Mouse (Mus musculus): Measurements from ENCODE around the gene Slc22a12.

The Slc22a12 gene

GRCm38 (mm10) chr19:6491538-6491937 is 51.3 kb downstream of the Slc22a12 start:
- no peak for DNase-seq

DNA sequence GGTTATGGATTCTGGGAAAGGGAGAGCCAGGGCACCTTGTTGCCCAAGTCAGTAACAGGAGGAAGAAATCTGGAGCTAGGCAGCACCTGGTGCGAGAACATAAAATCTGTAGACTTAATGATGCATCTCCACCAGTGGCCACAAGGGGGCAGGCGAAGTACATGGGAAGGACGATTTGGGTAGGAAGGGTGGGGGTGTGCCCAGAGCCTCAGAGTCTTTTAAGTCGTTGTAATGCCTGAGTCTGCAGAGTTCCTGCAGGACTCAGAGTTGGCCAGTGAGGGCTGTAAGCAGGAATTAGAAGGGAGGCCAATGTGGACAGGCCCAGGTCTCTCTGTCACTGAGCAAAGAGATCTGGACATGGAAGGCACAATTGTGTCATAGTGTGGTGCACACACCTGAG is 53.8 kb downstream of the Slc22a12 start:
- DNase-seq = peak; percentile 94

Data from cerebellum, adult 9-10 months (tissue).